Mouse (Mus musculus): ENCODE data around the gene Nnat. TPM values are rescaled to one million over a fixed set of nuclear protein-coding genes. Genes with fewer than 3 reads are reported as not detected.

Gene Nnat
- polyA plus RNA-seq, 1 experiment from 2014 or later: 619 TPM

GRCm38 (mm10) chr2:157530056-157530955 lies 29.6 kb upstream of the Nnat start:
- 65% methylated on average over 13 of the region's 13 CpGs for WGBS
- Histone ChIP-seq H3K27ac (ENCODE audit: low read length) (no peak overlapping the region), H3K9me3 (ENCODE audit: control insufficient read depth, low read length) (no peaks in the 10 kb centered on the region), H3K4me2 (ENCODE audit: low read depth, low read length) (no peak overlapping the region), H3K27me3 (ENCODE audit: control insufficient read depth, insufficient read depth, low read depth, low read length) (no peaks in the 10 kb centered on the region), H3K9ac (ENCODE audit: low read length) (no peak overlapping the region), H3K36me3 (ENCODE audit: control insufficient read depth, insufficient read depth, low read length) (no peaks in the 10 kb centered on the region), H3K4me3 (ENCODE audit: low read length) (no peak overlapping the region), H3K4me1 (replicated peaks; ENCODE audit: control insufficient read depth, insufficient read depth, low read length) (no peaks in the 10 kb centered on the region)
- ATAC-seq (ENCODE audit: low read depth): no peak

- ATAC-seq (ENCODE audit: low read depth): no peak
- Histone ChIP-seq H3K4me1 (replicated peaks; ENCODE audit: control insufficient read depth, insufficient read depth, low read length) (peaks cover 6% of the 10 kb centered on the region; the same call in 1 of the 2 replicates), H3K9me3 (ENCODE audit: control insufficient read depth, low read length) (no peaks in the 10 kb centered on the region), H3K36me3 (ENCODE audit: control insufficient read depth, insufficient read depth, low read length) (no peaks in the 10 kb centered on the region), H3K4me3 (ENCODE audit: low read length) (no peak overlapping the region), H3K4me2 (ENCODE audit: low read depth, low read length) (no peak overlapping the region), H3K27me3 (ENCODE audit: control insufficient read depth, insufficient read depth, low read depth, low read length) (no peaks in the 10 kb centered on the region), H3K27ac (ENCODE audit: low read length) (no peak overlapping the region), H3K9ac (ENCODE audit: low read length) (no peak overlapping the region)
- WGBS: 38% methylated on average over 8 of the region's 8 CpGs
Measured at GRCm38 (mm10) chr2:157531681-157532426, 28.0 kb upstream of the Nnat start.

- no peaks in the 10 kb centered on the region for H3K27me3 ChIP-seq (ENCODE audit: control insufficient read depth, insufficient read depth, low read depth, low read length)
- no peak overlapping the region for H3K4me3 ChIP-seq (ENCODE audit: low read length)
- H3K4me1 ChIP-seq (replicated peaks; ENCODE audit: control insufficient read depth, insufficient read depth, low read length): peaks cover 8% of the 10 kb centered on the region; the same call in 1 of the 2 replicates
- no peak overlapping the region for H3K27ac ChIP-seq (ENCODE audit: low read length)
- H3K4me2 ChIP-seq (ENCODE audit: low read depth, low read length): no peak overlapping the region
- 80% methylated on average over 4 of the region's 4 CpGs for WGBS
- H3K36me3 ChIP-seq (ENCODE audit: control insufficient read depth, insufficient read depth, low read length): no peaks in the 10 kb centered on the region
- H3K9ac ChIP-seq (ENCODE audit: low read length): no peak overlapping the region
- H3K9me3 ChIP-seq (ENCODE audit: control insufficient read depth, low read length): no peaks in the 10 kb centered on the region
- no peak for ATAC-seq (ENCODE audit: low read depth)
Measured at GRCm38 (mm10) chr2:157534163-157534562, 25.7 kb upstream of the Nnat start.

- Histone ChIP-seq H3K36me3 (ENCODE audit: control insufficient read depth, insufficient read depth, low read length) (no peaks in the 10 kb centered on the region), H3K4me3 (ENCODE audit: low read length) (no peak overlapping the region), H3K27me3 (ENCODE audit: control insufficient read depth, insufficient read depth, low read depth, low read length) (no peaks in the 10 kb centered on the region), H3K9me3 (ENCODE audit: control insufficient read depth, low read length) (no peaks in the 10 kb centered on the region), H3K4me2 (ENCODE audit: low read depth, low read length) (no peak overlapping the region), H3K9ac (ENCODE audit: low read length) (no peak overlapping the region), H3K4me1 (replicated peaks; ENCODE audit: control insufficient read depth, insufficient read depth, low read length) (peaks cover 17% of the 10 kb centered on the region), H3K27ac (ENCODE audit: low read length) (peak overlapping the region; percentile 45)
- no peak for ATAC-seq (ENCODE audit: low read depth)
- 43% methylated on average over 7 of the region's 7 CpGs for WGBS
Measured at GRCm38 (mm10) chr2:157536476-157537081, 23.3 kb upstream of the Nnat start.

- H3K4me2 ChIP-seq (ENCODE audit: low read depth, low read length): no peak overlapping the region
- ATAC-seq (ENCODE audit: low read depth): peak; percentile 61
- no peak overlapping the region for H3K9ac ChIP-seq (ENCODE audit: low read length)
- no peaks in the 10 kb centered on the region for H3K9me3 ChIP-seq (ENCODE audit: control insufficient read depth, low read length)
- H3K27ac ChIP-seq (ENCODE audit: low read length): peak overlapping the region; percentile 50
- H3K4me3 ChIP-seq (ENCODE audit: low read length): no peak overlapping the region
- H3K4me1 ChIP-seq (replicated peaks; ENCODE audit: control insufficient read depth, insufficient read depth, low read length): peaks cover 17% of the 10 kb centered on the region
- no peaks in the 10 kb centered on the region for H3K27me3 ChIP-seq (ENCODE audit: control insufficient read depth, insufficient read depth, low read depth, low read length)
- H3K36me3 ChIP-seq (ENCODE audit: control insufficient read depth, insufficient read depth, low read length): no peaks in the 10 kb centered on the region
- WGBS: 26% methylated on average over 7 of the region's 7 CpGs
Measured at GRCm38 (mm10) chr2:157537118-157537517, 22.8 kb upstream of the Nnat start.

GRCm38 (mm10) chr2:157540073-157540952 lies 19.6 kb upstream of the Nnat start:
- WGBS: 48% methylated on average over 24 of the region's 24 CpGs
- H3K27ac ChIP-seq (ENCODE audit: low read length): peak overlapping the region; percentile 1; the same call in 1 of the 2 replicates

GRCm38 (mm10) chr2:157540953-157541569 lies 18.8 kb upstream of the Nnat start:
- Histone ChIP-seq H3K4me2 (ENCODE audit: low read depth, low read length) (no peak overlapping the region), H3K4me3 (ENCODE audit: low read length) (no peak overlapping the region), H3K9me3 (ENCODE audit: control insufficient read depth, low read length) (no peaks in the 10 kb centered on the region), H3K4me1 (replicated peaks; ENCODE audit: control insufficient read depth, insufficient read depth, low read length) (peaks cover 16% of the 10 kb centered on the region), H3K27ac (ENCODE audit: low read length) (no peak overlapping the region; the same call in 1 of the 2 replicates), H3K36me3 (ENCODE audit: control insufficient read depth, insufficient read depth, low read length) (no peaks in the 10 kb centered on the region), H3K9ac (ENCODE audit: low read length) (no peak overlapping the region), H3K27me3 (ENCODE audit: control insufficient read depth, insufficient read depth, low read depth, low read length) (no peaks in the 10 kb centered on the region)
- ATAC-seq (ENCODE audit: low read depth): no peak
- 50% methylated on average over 9 of the region's 9 CpGs for WGBS

More at GRCm38 (mm10) chr2:157540073-157540952, 19.6 kb upstream of the Nnat start:
- Histone ChIP-seq H3K4me1 (replicated peaks; ENCODE audit: control insufficient read depth, insufficient read depth, low read length) (peaks cover 17% of the 10 kb centered on the region), H3K4me2 (ENCODE audit: low read depth, low read length) (no peak overlapping the region), H3K9ac (ENCODE audit: low read length) (0 out of 2 replicates have a peak overlapping the region, but pooled peaks have one; percentile 11), H3K27me3 (ENCODE audit: control insufficient read depth, insufficient read depth, low read depth, low read length) (no peaks in the 10 kb centered on the region), H3K4me3 (ENCODE audit: low read length) (no peak overlapping the region), H3K9me3 (ENCODE audit: control insufficient read depth, low read length) (no peaks in the 10 kb centered on the region), H3K36me3 (ENCODE audit: control insufficient read depth, insufficient read depth, low read length) (no peaks in the 10 kb centered on the region)
- ATAC-seq (ENCODE audit: low read depth): peak; percentile 47

- no peaks in the 10 kb centered on the region for H3K27me3 ChIP-seq (ENCODE audit: control insufficient read depth, insufficient read depth, low read depth, low read length)
- no peak overlapping the region for H3K27ac ChIP-seq (ENCODE audit: low read length)
- 75% methylated on average over 8 of the region's 8 CpGs for WGBS
- H3K9me3 ChIP-seq (ENCODE audit: control insufficient read depth, low read length): no peaks in the 10 kb centered on the region
- H3K36me3 ChIP-seq (ENCODE audit: control insufficient read depth, insufficient read depth, low read length): 0 out of 2 replicates have a peak, but pooled peaks cover 2% of the 10 kb centered on the region
- no peak overlapping the region for H3K4me2 ChIP-seq (ENCODE audit: low read depth, low read length)
- ATAC-seq (ENCODE audit: low read depth): no peak
- H3K4me3 ChIP-seq (ENCODE audit: low read length): no peak overlapping the region
- no peak overlapping the region for H3K9ac ChIP-seq (ENCODE audit: low read length)
- H3K4me1 ChIP-seq (replicated peaks; ENCODE audit: control insufficient read depth, insufficient read depth, low read length): peaks cover 13% of the 10 kb centered on the region
Measured at GRCm38 (mm10) chr2:157541631-157542030, 18.2 kb upstream of the Nnat start.
